Mouse (Mus musculus) kidney, adult 11 months (tissue): ENCODE measurements around the gene Gzmm.

Experiments used
- DNase-seq: peaks from one replicate; pipeline ENCODE4 v3.0.0; 2022

Gzmm gene

DNA sequence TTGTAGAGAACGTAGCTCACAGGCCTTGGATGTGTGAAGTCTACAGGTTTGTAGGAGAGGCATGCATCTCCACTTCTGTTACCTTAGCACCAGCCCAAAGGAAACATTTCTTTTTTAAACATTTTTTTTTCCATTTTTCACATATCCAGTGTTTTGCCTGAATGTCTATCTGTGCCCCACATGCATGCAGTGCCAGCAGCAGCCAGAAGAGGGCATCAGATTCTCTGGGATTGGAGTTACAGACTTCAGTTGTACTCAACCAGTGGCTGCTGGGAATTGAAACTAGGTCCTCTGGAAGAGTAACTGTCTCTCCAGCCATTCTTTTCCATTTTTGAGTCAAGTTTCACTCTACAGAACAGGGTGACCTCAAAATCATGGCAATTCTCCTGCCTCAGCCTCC, 43.7 kb downstream of the Gzmm start:
- no peak for DNase-seq

DNA sequence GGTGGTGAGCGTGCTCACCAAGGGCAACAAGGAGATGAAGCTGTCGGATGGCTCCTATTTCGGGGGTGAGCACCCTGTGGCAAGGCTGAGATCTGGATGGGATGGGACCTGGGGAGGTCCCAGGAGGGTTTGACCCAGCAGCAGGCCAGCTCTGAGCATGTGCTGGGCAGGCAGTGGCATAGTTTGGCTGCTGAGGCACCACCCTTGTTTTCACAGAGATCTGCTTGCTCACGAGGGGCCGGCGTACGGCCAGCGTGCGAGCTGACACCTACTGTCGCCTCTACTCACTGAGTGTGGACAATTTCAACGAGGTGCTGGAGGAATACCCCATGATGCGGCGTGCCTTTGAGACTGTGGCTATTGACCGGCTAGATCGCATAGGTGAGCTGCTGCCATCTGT, 45.0 kb downstream of the Gzmm start:
- no peak for DNase-seq

DNA sequence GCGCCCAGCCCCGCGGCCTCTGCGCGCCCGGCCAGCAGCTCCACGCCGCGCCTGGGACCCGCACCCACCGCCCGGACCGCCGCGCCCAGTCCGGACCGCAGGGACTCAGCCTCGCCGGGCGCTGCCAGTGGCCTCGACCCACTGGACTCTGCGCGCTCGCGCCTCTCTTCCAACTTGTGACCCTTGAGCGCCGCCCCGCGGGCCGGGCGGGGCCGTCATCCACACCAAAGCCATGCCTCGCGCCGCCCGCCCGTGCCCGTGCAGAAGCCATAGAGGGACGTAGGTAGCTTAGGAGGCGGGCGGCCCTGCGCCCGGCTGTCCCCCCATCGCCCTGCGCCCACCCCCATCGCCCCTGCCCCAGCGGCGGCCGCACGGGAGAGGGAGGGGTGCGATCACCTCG, 46.5 kb downstream of the Gzmm start:
- DNase-seq = no peak

DNA sequence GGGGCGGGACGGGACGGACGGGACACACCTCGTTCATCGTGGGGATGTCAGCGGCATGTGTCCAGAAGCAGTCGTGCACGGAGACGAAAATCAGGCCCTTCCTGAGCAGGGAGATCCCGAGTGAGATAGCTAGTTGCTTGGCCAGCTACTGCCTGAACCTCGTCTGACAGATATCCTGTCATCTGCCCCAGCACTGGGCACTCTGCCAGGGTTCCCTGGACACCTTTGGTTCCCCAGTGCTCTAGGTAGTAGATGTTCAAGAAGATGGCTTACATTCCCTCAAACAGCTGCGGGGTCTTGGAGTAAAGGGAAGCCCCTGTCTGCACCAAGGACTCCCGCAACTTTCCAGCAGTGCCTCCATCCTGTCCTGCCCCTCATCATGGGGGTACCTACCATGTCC, 47.9 kb downstream of the Gzmm start:
- DNase-seq = no peak

DNA sequence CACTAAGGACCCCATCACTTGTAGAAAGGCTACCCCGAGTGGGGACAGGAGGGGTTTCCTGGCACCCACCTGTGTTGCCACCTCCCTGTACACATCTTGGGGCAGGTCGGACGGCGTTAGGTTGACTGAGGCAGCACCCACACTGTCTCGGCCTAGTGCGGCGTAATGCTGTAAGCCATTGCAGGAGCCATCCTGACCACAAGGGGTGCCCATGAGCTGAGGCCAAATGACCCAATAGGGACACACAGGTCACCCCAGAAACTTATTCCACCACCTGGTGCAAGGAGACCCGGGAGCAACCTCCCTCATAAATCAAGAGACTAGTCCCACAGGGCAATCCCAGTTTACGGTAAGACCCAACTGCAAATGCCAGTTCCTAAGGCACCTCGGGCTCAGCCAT, 49.4 kb downstream of the Gzmm start:
- DNase-seq = no peak

DNA sequence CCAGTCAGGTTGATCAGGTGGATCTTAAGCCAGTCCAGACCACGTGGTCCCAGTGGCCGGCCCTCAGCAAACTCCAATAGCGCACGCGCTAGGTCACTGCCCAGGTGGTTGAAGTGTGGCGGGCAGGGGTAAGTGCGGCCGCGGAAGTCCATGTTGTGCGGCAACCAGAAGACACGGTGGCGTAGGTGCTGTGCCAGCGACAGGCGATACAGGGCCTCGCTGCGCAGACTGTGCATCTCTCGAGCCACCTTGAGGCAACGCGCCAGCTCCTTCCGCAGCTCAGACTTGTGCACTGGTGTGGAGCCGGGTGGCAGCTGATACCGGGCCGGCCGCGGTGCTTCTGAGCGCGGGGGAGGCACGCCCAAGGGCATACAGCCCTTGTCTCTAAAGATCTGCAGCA, 50.4 kb downstream of the Gzmm start:
- no peak for DNase-seq

DNA sequence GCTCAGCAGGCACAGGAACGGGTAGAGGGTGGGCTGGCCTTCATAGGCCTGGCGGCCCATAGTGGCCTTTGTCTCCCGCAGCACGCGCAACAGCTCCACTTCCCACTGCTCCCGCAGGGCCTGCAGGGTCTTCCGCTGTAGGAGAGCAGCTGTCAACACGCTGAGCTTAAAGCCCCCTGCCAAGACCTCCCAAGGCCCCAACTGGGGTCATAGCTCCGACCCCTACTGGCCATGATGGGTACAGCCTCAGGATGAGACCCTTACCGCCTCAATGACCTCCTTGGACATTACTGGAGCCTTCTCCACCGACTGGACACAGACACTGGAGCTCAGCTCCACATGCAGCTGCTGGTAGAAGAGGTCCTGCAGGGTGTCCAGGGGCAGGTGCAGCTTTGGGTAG, 52.0 kb downstream of the Gzmm start:
- DNase-seq = no peak

DNA sequence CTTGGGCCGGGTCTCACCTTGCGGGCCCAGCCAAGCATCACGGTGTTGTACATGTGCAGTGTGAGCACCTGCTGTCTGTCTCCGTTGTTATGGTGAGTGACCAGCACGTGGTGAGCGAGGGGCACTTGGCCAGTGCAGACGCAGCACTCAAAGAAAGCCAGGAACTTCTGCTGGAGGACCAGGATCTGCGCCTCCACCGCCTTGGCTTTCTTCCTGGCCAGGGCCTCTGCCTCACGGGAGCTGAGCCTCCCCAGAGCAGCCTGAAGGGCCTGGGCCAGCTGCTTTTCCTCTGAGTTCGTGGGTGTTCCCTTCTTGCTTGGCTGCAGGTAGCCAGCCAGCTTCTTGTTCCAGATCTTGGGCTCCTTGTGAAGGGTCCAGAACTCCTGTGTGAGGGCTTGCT, 54.3 kb downstream of the Gzmm start:
- DNase-seq = no peak

DNA sequence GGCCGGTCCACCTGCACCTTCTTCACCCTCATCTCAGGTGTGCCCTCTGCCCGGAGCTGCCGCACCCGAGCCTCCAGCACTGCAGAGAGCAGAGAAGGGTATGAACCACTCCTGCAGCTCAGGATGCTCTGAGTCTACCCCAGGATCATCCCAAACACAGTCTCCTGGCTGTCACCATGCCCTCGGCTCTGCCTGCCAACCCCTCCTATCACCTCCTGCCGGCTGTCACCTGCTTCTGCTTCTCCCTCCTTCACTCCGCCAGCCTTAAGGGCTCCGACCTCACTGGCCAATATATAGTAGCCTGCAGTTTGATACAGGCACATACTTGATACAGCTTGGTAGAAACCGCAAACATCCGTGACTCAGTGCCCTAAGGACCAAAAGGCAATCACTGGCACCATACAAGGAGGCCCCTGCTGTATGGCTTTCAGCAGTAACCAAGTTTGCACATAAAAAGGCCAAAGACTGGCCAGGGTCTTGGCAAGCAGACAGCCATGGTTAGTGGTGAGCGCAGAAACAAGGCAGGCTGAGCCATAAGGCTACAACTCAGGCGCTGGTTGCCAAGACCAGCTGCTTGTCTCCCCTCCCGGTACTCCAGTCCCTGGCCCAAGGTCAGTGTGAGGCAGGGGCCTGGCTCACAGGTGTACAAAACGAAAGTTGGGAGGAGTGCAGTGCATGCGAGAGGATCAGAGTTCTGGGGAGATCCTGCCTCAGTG, 55.0 kb downstream of the Gzmm start:
- no peak for DNase-seq
